Mouse (Mus musculus) retina, embryonic 14.5 days (tissue): ENCODE measurements around the gene Med7.

Source experiments
- DNase-seq: peaks from one replicate; pipeline ENCODE4 v3.0.0-alpha.2; 2015; ENCODE audit warnings: low spot score

The Med7 gene

GRCm38 (mm10) chr11:46430123-46430522 lies 6.6 kb upstream of the Med7 start:
- DNase-seq: no peak

DNA sequence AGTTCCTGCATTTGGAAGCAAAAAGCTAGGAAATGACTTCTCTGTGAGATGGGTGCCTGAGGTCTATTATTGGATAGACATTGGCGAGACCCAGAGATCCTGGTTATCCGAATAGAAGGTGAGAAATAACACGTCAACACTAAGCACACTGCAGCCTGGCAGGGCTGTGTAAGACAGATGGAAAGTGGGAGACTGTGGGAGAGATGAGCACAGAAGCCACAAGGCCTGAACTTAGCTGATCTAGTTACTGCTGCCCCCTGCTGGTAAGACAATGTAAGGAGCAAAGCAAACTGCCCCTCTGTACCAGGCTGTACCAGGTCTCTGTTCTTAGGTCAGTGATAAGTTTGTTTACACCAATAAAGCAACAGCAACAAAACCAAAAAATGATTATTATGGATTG lies 5.6 kb upstream of the Med7 start:
- DNase-seq: peak; percentile 93

- no peak for DNase-seq
Observed at GRCm38 (mm10) chr11:46435363-46435762, 1.4 kb upstream of the Med7 start.

- no peak for DNase-seq
Observed at GRCm38 (mm10) chr11:46437459-46438000, 805 bp downstream of the Med7 start.

DNA sequence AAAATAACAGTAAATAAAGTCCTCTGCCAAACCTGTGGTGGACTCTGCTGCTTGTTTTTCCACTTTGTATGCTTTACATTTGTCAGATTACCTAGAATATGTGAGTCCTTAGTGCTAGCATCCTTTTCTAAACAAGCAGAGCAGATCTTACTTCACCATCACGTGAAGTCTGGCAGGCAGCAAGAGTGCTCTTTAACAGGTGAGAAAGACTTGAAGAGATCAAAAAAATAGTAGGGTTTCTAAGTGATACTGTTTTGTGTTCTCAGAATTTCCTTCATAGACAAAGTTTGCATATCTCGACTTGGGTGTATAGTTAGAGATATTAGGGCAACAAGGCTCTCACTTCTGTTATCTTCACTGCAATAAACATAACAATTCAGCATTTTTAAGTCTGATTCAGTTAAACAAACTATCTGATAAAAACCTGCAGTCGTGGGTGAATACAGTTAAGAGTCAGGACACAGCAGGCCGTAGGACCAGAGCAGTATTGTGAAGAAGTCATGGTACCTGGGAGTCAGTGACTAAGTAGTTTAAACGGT lies 2.3 kb downstream of the Med7 start:
- no peak for DNase-seq

- DNase-seq: no peak
Observed at GRCm38 (mm10) chr11:46441774-46442173, 5.0 kb downstream of the Med7 start.

- no peak for DNase-seq
Observed at GRCm38 (mm10) chr11:46443152-46443551, 6.4 kb downstream of the Med7 start.

DNA sequence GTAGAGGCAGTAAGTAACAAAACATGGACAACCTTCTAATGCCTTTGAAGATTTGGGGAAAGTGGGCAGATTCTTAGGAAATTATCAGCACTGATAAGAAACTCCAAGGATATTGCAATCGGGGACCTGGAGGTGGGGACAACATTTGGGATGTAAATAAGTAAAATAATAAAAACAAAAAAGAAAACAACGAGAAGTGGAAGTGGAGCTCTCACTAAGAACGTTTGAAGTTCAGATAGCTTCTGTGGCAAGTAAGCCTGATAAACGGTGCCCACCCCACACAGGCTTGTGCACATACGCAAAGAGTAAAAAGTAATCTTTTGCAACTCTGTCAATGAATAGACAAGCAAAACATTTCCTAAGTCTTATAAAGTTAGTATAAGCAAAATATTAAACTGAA lies 7.3 kb downstream of the Med7 start:
- DNase-seq: no peak

GRCm38 (mm10) chr11:46446150-46446549 lies 9.4 kb downstream of the Med7 start:
- no peak for DNase-seq

DNA sequence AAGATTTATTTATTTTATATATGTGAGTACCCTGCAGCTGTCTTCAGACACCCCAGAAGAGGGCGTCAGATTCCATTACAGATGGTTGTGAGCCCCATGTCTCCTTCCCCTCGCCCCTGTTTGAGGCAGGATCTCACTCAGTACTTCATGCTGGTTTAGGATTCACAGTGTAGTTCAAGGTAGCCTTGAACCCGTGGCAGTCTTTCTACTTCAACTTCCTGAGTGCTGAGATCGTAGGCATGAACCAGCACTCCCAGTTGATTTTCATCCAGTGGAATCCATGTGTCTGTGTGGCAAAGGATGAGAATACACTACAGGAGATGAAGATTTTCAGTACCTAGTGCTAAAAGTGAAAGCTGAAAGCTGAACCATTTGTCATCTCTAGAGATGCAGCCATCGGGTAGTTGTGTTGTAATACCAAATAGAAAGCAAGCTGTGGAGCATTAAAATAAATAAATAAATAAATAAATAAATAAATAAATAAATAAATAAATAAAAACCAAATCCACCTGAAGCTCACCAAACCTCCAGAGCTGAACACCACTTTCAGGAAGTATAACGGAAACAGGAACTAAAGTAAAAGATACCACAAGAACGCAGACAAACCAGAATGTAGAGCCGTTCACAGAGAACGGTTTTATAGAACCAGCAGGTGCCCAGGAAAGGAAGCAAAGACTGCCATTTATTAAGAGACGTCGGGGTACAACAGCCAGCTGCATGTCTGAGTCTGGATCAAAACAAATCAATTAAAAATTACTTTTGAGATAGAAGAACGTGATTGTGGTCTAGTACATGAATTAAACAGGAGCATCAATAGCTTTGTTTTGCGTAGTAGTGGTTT lies 11.1 kb downstream of the Med7 start:
- DNase-seq: no peak

- no peak for DNase-seq
Observed at GRCm38 (mm10) chr11:46449461-46450080, 12.8 kb downstream of the Med7 start.

DNA sequence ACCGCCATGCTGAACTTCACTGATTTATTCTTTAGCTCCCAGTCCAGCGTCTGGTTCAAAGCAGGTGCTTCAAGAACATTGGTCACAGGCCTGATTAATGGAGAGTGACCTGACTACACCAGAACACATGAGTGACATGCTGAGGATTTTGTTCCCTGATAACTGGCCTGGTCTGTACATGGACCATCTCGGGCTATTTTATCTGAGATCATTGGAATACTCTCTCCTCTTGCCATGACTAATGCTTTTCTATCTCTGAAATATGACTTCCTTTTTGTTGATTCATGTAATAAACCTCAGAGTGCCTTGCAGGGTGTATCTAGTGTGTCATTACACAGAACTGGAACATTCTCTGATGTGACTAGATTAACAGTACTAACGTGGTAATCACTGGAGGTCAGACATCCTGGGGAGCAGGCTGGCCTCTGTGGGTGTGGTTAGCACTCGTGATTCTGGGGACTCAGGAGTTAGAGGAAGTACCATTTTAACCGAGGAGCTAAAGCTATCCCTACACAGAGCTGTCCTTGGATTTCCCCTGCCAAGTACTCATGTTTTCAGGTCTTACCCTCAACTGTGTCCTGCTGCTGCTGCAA lies 17.8 kb downstream of the Med7 start, which contains the start of gene Havcr2:
Gene Havcr2 (plus strand): TSS at position 483 of the 593 bp plus-strand sequence.
- DNase-seq: no peak

GRCm38 (mm10) chr11:46459960-46460359 lies 23.2 kb downstream of the Med7 start:
- DNase-seq: no peak

DNA sequence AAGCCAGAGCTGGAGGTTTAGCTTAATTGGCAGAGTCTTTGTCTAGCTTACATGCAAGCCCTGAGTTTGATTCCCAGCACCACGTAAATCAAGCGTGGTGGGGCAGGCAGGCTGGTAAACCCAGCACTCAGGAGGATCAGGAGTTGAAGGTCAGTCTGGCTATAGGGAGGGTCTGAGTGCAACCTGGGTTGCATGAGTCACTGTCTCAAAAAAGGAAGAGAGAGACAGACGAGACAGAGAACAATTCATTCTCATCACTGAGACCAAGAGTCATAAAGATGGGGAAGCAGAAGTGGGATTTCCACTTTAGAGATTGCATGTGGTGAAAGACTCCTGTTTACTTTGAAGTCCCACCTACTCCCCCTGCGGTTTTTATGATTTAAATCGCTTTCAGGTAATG lies 24.6 kb downstream of the Med7 start:
- DNase-seq: no peak

DNA sequence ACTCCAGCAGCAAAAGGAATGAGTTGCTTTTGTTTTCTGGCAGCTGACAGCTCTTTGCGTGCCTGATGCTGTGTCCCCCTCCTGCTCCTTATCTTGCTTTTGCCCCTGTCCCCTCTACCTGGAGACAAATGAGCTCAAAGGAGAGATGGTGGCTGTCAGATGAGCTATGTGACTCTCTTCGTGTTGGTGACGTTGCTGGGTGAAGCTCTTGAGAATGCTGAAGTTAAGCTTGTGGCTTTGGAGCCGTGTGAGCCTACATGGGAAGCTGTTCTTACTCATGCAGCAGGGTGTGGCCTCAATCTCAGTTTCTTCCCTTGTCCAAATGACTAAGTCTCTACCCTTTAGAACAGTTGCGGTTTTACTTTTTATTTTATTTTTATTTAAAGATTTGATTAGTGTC lies 25.2 kb downstream of the Med7 start:
- DNase-seq: no peak

DNA sequence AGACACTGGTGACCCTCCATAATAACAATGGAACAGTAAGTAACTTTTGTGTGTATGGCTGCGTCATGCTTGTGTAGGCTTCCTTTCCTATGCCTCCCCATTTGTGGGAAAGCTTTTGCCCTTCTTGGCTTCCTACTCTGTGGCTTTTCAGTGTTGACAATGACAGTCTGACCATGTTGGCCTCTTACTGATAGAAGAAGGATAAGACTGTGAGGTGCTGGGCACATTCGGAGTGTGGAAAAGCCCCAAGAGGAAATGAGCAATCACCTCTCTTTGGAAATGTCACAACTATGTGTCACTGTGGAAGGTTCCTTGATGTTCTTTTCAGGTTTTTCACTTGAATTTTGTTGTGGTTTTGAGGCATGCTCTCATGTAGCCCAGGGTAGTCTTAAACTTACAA lies 30.2 kb downstream of the Med7 start:
- no peak for DNase-seq

GRCm38 (mm10) chr11:46474220-46474619 lies 37.5 kb downstream of the Med7 start:
- DNase-seq: no peak

- no peak for DNase-seq
Observed at GRCm38 (mm10) chr11:46479311-46479710, 42.6 kb downstream of the Med7 start.

- no peak for DNase-seq
Observed at GRCm38 (mm10) chr11:46480517-46480916, 43.8 kb downstream of the Med7 start.

- DNase-seq: peak; percentile 8
Observed at GRCm38 (mm10) chr11:46488231-46488630, 51.5 kb downstream of the Med7 start.

- DNase-seq: no peak
Observed at GRCm38 (mm10) chr11:46488650-46489049, 51.9 kb downstream of the Med7 start.
